Mouse (Mus musculus) heart, embryonic 13.5 days (tissue): ENCODE measurements around the gene Rph3al. TPM values are rescaled to one million over a fixed set of nuclear protein-coding genes. Genes with fewer than 3 reads are reported as not detected.

Experiments
- ATAC-seq: fragments of 200-750 bp; cut with Nextera tagmentation; 2 replicates; pipeline ENCODE4 v1.8.0; 2017; ENCODE audit warnings: moderate TSS enrichment; ENCODE audit not compliant: insufficient number of reproducible peaks, low FRiP score, low TSS enrichment; ENCODE audit errors: extremely low read depth
- H3K27ac ChIP-seq: fragments of 300-500 bp; sonication (generic); replicated peaks from 2 replicates; pipeline ENCODE4 v1.5.1; 2015; ENCODE audit warnings: moderate library complexity, mild to moderate bottlenecking, inconsistent platforms
- H3K27me3 ChIP-seq: fragments of 300-500 bp; sonication (generic); replicated peaks from 2 replicates; pipeline ENCODE4 v1.6.1; 2015; ENCODE audit warnings: mild to moderate bottlenecking, inconsistent platforms
- H3K36me3 ChIP-seq: fragments of 300-500 bp; sonication (generic); 2 replicates; pipeline ENCODE4 v1.6.1; 2015; ENCODE audit warnings: mild to moderate bottlenecking, inconsistent platforms
- H3K4me1 ChIP-seq: fragments of 300-500 bp; sonication (generic); 2 replicates; pipeline ENCODE4 v1.6.1; 2015; ENCODE audit warnings: inconsistent platforms
- H3K4me2 ChIP-seq: fragments of 300-500 bp; sonication (generic); 2 replicates; pipeline ENCODE4 v1.6.1; 2015; ENCODE audit warnings: inconsistent platforms, mild to moderate bottlenecking, moderate library complexity
- H3K4me3 ChIP-seq: fragments of 300-500 bp; sonication (generic); 2 replicates; pipeline ENCODE4 v1.5.1; 2015; ENCODE audit warnings: moderate library complexity, mild to moderate bottlenecking, inconsistent platforms
- H3K9ac ChIP-seq: fragments of 300-500 bp; sonication (generic); 2 replicates; pipeline ENCODE4 v1.6.1; 2015; ENCODE audit warnings: inconsistent platforms, mild to moderate bottlenecking, moderate library complexity
- H3K9me3 ChIP-seq: fragments of 300-500 bp; sonication (generic); 2 replicates; pipeline ENCODE4 v1.6.1; 2016; ENCODE audit warnings: inconsistent platforms
- WGBS: fragments of 180-500 bp; shearing (Covaris S2); methylation state at CpG from one replicate; pipeline ENCODE4 v1.1.7; 2015; ENCODE audit warnings: mixed read lengths; 5-methylcytosine and 5-hydroxymethylcytosine counted together
- polyA plus RNA-seq: library from polyadenylated mRNA; unstranded; fragments of >200 nt; fragmentation: Nextera tagmentation; extraction: Ambion mirVana; gene quantifications from 2 replicates; pipeline ENCODE4 v1.2.1, GENCODE M21; 2015

The Rph3al gene
- polyA plus RNA-seq, 1 experiment from 2014 or later: 5.3 TPM

- Histone ChIP-seq H3K9ac (peak overlapping the region; percentile 86), H3K27ac (peak overlapping the region; percentile 65; the same call in 1 of the 2 replicates), H3K4me1 (peaks cover 31% of the 10 kb centered on the region), H3K27me3 (peaks cover 41% of the 10 kb centered on the region), H3K9me3 (no peaks in the 10 kb centered on the region), H3K36me3 (no peaks in the 10 kb centered on the region), H3K4me3 (peak overlapping the region; percentile 78), H3K4me2 (peak overlapping the region; percentile 96)
- WGBS: 0% methylated on average over 68 of the region's 90 CpGs
- peak; percentile 50; the same call in 1 of the 2 replicates for ATAC-seq
These were observed 28.5 kb upstream of the Rph3al start for GRCm38 (mm10) chr11:75966401-75967372.

DNA sequence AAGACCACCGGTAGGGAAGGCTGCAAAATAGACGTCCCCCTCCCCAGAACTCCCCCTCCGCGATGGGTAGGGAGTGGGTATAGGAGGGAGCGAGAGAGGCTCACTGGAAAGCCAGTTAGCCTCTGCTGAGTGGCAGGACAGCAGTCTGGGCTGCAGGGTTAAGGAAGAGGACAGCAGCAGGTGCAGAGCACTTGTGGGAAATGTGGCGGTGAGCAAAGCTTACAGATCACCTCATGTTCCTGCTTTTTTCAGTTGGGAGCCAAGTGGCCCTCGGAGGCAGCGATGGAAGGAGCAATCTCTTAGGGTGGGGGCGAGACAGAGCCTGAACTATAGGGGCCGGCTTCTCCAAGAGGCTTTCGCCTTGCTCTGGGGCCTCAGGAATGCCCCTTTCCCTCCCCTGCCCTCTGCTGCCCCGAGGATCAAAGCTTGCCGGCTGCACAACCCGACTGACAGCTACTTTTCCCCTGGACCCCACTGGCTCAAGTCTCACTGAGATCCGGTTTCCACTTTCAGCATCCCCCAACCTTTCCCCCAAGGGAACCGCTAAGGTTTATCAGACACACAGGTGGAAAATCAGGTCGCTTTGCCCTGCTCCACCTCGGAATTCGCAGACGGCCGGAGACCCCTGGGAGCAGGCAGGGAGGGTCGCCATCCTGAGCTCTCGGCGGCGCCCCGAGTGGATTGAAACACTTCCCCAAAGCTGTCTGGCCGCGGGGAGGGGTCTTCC is 27.6 kb upstream of the Rph3al start:
- Histone ChIP-seq H3K4me3 (peak overlapping the region; percentile 78), H3K9ac (peak overlapping the region; percentile 86), H3K4me2 (peak overlapping the region; percentile 96), H3K9me3 (no peaks in the 10 kb centered on the region), H3K4me1 (peaks cover 31% of the 10 kb centered on the region), H3K36me3 (no peaks in the 10 kb centered on the region), H3K27ac (no peak overlapping the region), H3K27me3 (peaks cover 41% of the 10 kb centered on the region)
- no peak for ATAC-seq
- WGBS: 12% methylated on average over 28 of the region's 28 CpGs

GRCm38 (mm10) chr11:75964476-75964730 is 26.2 kb upstream of the Rph3al start:
- ATAC-seq: no peak
- Histone ChIP-seq H3K4me3 (no peak overlapping the region), H3K4me2 (no peak overlapping the region), H3K4me1 (peaks cover 31% of the 10 kb centered on the region), H3K27ac (no peak overlapping the region), H3K27me3 (peaks cover 33% of the 10 kb centered on the region), H3K9me3 (no peaks in the 10 kb centered on the region), H3K36me3 (no peaks in the 10 kb centered on the region), H3K9ac (0 out of 2 replicates have a peak overlapping the region, but pooled peaks have one; percentile 28)
- 55% methylated on average over 4 of the region's 4 CpGs for WGBS

DNA sequence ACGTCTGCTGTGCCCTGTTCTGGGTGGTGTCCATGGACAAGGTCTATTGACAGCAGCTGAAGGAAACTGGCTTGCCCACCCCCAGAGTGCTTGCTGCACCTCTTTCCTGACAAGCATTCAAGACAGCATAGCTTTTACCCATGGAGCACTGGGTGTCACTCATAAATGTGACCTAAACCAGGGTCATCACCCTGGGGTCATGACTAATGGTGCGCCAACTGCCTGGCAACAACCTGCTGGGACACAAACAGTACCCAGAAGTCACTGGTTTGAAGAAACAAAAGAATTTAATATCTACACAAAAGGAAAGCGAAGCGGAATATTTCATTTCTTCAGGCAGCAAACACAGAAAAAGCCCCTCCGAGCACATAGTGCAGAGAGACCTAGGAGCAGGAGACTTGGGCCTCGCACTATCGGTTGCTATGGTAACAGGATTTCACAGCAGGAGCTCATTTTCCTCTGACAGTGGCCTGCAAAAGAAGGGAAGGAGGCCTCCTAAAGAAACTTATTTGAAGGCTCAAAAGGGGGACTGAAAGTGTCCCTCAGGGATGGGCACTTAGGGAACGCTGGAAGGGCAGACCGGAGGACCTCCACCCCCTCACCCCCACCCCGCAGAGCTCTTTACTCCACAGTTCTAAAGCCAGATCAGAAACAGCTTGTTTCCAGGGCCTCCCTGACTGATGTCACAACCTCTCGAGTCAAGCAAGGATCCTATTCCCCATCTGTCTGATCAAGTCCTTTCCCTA is 25.7 kb upstream of the Rph3al start:
- no peak for ATAC-seq
- Histone ChIP-seq H3K4me1 (peaks cover 31% of the 10 kb centered on the region), H3K27me3 (peaks cover 29% of the 10 kb centered on the region), H3K9me3 (no peaks in the 10 kb centered on the region), H3K4me3 (no peak overlapping the region), H3K9ac (0 out of 2 replicates have a peak overlapping the region, but pooled peaks have one; percentile 28), H3K4me2 (no peak overlapping the region), H3K27ac (no peak overlapping the region), H3K36me3 (no peaks in the 10 kb centered on the region)
- WGBS: 37% methylated on average over 11 of the region's 11 CpGs

- H3K9ac ChIP-seq: no peak overlapping the region
- 69% methylated on average over 7 of the region's 7 CpGs for WGBS
- no peak for ATAC-seq
These were observed 23.6 kb upstream of the Rph3al start for GRCm38 (mm10) chr11:75961782-75962181.

DNA sequence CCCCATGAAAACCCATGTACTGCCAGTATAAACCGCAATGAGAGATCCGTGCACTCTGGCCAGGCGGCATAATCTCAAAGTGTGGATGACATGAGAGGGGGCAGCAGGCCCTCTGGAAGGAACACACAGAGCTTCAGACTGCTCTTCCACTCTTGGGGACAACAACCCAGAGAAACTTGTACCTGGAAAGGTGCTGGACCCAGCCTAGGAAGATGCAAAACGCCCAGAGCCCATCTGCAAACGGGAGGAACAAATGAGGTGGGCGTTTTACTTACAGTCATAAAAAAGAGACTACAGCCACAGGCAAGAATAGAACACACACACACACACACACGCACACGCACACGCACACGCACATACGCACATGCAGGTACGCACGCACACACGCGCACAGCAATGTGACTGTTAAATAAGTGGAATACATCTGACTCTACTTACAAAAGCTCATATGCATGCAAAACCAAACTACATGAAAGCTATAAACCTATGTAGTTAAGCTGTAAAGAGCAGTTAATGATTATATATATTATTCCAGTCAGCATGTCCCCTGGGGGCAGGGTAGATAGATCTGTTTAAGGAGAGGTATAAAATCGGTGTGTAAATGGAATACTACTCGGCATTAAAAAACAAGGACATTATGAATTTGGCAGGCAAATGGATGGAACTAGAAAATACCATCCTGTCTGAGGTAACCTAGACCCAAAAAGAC is 19.0 kb upstream of the Rph3al start:
- Histone ChIP-seq H3K9ac (no peak overlapping the region), H3K4me1 (peaks cover 5% of the 10 kb centered on the region; the same call in 1 of the 2 replicates), H3K27ac (no peak overlapping the region), H3K4me3 (no peak overlapping the region), H3K4me2 (no peak overlapping the region), H3K27me3 (no peaks in the 10 kb centered on the region; the same call in 1 of the 2 replicates), H3K36me3 (no peaks in the 10 kb centered on the region), H3K9me3 (no peaks in the 10 kb centered on the region)
- ATAC-seq: no peak
- 86% methylated on average over 17 of the region's 17 CpGs for WGBS

More at GRCm38 (mm10) chr11:75961782-75962181, 23.6 kb upstream of the Rph3al start:
- Histone ChIP-seq H3K27me3 (peaks cover 14% of the 10 kb centered on the region), H3K4me2 (no peak overlapping the region), H3K27ac (no peak overlapping the region), H3K36me3 (no peaks in the 10 kb centered on the region), H3K4me3 (no peak overlapping the region), H3K4me1 (peaks cover 26% of the 10 kb centered on the region), H3K9me3 (no peaks in the 10 kb centered on the region)

- no peak for ATAC-seq
- no peak overlapping the region for H3K4me2 ChIP-seq
- no peak overlapping the region for H3K27ac ChIP-seq
- no peaks in the 10 kb centered on the region; the same call in 1 of the 2 replicates for H3K27me3 ChIP-seq
- no peaks in the 10 kb centered on the region for H3K9me3 ChIP-seq
- H3K36me3 ChIP-seq: no peaks in the 10 kb centered on the region
- no peak overlapping the region for H3K4me3 ChIP-seq
- no peaks in the 10 kb centered on the region for H3K4me1 ChIP-seq
- no peak overlapping the region for H3K9ac ChIP-seq
- WGBS: 63% methylated on average over 8 of the region's 8 CpGs
These were observed 18.4 kb upstream of the Rph3al start for GRCm38 (mm10) chr11:75956651-75957050.

DNA sequence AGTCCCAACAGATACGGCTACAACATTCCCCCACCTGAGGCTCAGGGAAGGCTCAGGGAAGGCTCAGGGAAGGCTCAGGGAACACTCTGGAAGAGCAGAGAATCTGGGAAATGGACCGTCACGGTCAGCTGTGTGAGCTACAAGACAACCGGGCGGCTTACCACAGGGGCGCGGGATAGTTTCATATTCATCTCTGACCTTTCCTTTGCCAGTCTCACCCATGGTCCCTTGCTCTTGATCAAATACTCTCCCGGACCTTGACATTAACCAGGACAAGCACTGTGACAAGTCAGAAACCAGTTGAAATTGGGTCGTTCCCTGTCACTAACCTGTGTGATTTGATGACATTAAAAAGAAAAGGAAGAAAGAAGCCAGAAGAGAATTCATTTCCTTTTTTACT is 16.7 kb upstream of the Rph3al start:
- no peaks in the 10 kb centered on the region; the same call in 1 of the 2 replicates for H3K27me3 ChIP-seq
- no peaks in the 10 kb centered on the region for H3K4me1 ChIP-seq
- H3K36me3 ChIP-seq: no peaks in the 10 kb centered on the region
- H3K4me2 ChIP-seq: no peak overlapping the region
- WGBS: 80% methylated on average over 9 of the region's 9 CpGs
- H3K27ac ChIP-seq: no peak overlapping the region
- no peak overlapping the region for H3K9ac ChIP-seq
- no peak for ATAC-seq
- no peaks in the 10 kb centered on the region for H3K9me3 ChIP-seq
- H3K4me3 ChIP-seq: no peak overlapping the region

- ATAC-seq: no peak
- H3K9ac ChIP-seq: no peak overlapping the region
- no peaks in the 10 kb centered on the region for H3K9me3 ChIP-seq
- H3K36me3 ChIP-seq: no peaks in the 10 kb centered on the region
- H3K27me3 ChIP-seq: no peaks in the 10 kb centered on the region; the same call in 1 of the 2 replicates
- H3K27ac ChIP-seq: no peak overlapping the region
- H3K4me1 ChIP-seq: peaks cover 22% of the 10 kb centered on the region
- H3K4me2 ChIP-seq: no peak overlapping the region
- 81% methylated on average over 5 of the region's 5 CpGs for WGBS
- H3K4me3 ChIP-seq: no peak overlapping the region
These were observed 13.7 kb upstream of the Rph3al start for GRCm38 (mm10) chr11:75951895-75952294.

DNA sequence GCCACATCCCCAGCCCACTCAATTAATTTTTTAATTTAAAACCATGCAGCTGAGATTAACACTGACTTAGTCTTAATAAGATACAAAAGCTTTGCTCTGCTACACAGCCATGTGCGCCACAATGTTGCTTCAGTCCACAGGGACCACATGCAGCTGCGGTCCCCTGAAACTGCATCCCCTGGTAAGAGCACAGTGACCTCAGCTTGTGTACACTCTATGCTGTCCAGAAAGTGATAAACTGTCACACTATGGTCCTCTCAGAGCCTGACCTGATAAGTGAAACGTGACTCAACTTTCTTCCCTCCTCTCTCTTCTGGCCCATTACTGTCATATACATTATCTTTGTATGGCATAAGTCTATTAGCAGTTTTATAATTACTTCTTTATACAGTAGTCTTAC is 12.2 kb upstream of the Rph3al start:
- 67% methylated on average over 3 of the region's 3 CpGs for WGBS

More for the DNA sequence above, 12.2 kb upstream of the Rph3al start:
- Histone ChIP-seq H3K36me3 (no peaks in the 10 kb centered on the region), H3K4me2 (no peak overlapping the region), H3K4me3 (no peak overlapping the region), H3K27ac (no peak overlapping the region), H3K9ac (no peak overlapping the region), H3K4me1 (peaks cover 37% of the 10 kb centered on the region), H3K27me3 (no peaks in the 10 kb centered on the region; the same call in 1 of the 2 replicates), H3K9me3 (no peaks in the 10 kb centered on the region)
- ATAC-seq: no peak
